Mouse (Mus musculus) neural tube, embryonic 15.5 days (tissue): ENCODE results near the gene Tmem11. TPM values are rescaled to one million over a fixed set of nuclear protein-coding genes. Genes with fewer than 3 reads are reported as not detected.

Experiments used
- ATAC-seq: fragments of 200-750 bp; cut with Nextera tagmentation; 2 replicates; pipeline ENCODE4 v1.8.0; 2017; ENCODE audit warnings: mild to moderate bottlenecking, moderate TSS enrichment, moderate library complexity; ENCODE audit not compliant: low FRiP score
- H3K27ac ChIP-seq: fragments of 300-500 bp; sonication (generic); replicated peaks from 2 replicates; pipeline ENCODE4 v1.5.1; 2015; ENCODE audit warnings: mild to moderate bottlenecking, inconsistent platforms
- H3K27me3 ChIP-seq: fragments of 300-500 bp; sonication (generic); replicated peaks from 2 replicates; pipeline ENCODE4 v1.6.1; 2015; ENCODE audit warnings: inconsistent platforms
- H3K36me3 ChIP-seq: fragments of 300-500 bp; sonication (generic); 2 replicates; pipeline ENCODE4 v1.6.1; 2015; ENCODE audit warnings: inconsistent platforms
- H3K4me1 ChIP-seq: fragments of 300-500 bp; sonication (generic); 2 replicates; pipeline ENCODE4 v1.6.1; 2015; ENCODE audit warnings: inconsistent platforms
- H3K4me2 ChIP-seq: fragments of 300-500 bp; sonication (generic); 2 replicates; pipeline ENCODE4 v1.6.1; 2015; ENCODE audit warnings: inconsistent platforms, mild to moderate bottlenecking, moderate library complexity
- H3K4me3 ChIP-seq: fragments of 300-500 bp; sonication (generic); replicated peaks from 2 replicates; pipeline ENCODE4 v1.5.1; 2015; ENCODE audit warnings: mild to moderate bottlenecking, inconsistent platforms
- H3K9ac ChIP-seq: fragments of 300-500 bp; sonication (generic); replicated peaks from 2 replicates; pipeline ENCODE4 v1.6.1; 2015; ENCODE audit warnings: mild to moderate bottlenecking, inconsistent platforms
- H3K9me3 ChIP-seq: fragments of 300-500 bp; sonication (generic); replicated peaks from 2 replicates; pipeline ENCODE4 v1.6.1; 2016; ENCODE audit warnings: inconsistent platforms
- WGBS: fragments of 180-500 bp; shearing (Covaris S2); methylation state at CpG from one replicate; pipeline ENCODE4 v1.1.7; 2015; ENCODE audit warnings: mixed read lengths; 5-methylcytosine and 5-hydroxymethylcytosine counted together
- polyA plus RNA-seq: library from polyadenylated mRNA; unstranded; fragments of >200 nt; fragmentation: Nextera tagmentation; extraction: Ambion mirVana; gene quantifications from 2 replicates; pipeline ENCODE4 v1.2.1, GENCODE M21; 2015

Gene Tmem11
- polyA plus RNA-seq, 1 experiment from 2014 or later: 56.4 TPM

DNA sequence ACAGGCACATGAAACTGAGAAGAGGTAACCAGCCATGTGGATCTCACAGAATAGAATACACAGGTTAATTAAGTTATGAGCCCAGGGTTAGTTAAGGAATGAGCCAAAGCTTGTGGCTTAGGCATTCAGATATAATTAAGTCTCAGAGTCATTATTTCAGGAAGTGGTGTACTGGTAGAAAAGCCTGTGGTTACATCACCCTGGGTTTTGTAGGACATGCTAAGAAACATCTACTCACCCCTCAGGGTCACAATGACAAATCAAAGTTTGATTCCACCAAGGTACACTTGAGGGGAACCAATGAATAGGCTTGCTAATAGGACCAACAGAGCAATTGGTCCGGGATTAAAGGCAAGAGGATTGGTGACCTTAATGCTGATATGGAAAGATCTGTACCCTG is 52.4 kb downstream of the Tmem11 start:
- H3K27me3 ChIP-seq: no peaks in the 10 kb centered on the region
- no peak overlapping the region for H3K4me2 ChIP-seq
- H3K4me1 ChIP-seq: peaks cover 10% of the 10 kb centered on the region
- ATAC-seq: no peak
- 52% methylated on average over 1 of the region's 1 CpGs for WGBS
- H3K9ac ChIP-seq: no peak overlapping the region
- H3K4me3 ChIP-seq: no peak overlapping the region
- no peaks in the 10 kb centered on the region for H3K36me3 ChIP-seq
- H3K9me3 ChIP-seq: no peaks in the 10 kb centered on the region
- no peak overlapping the region for H3K27ac ChIP-seq

DNA sequence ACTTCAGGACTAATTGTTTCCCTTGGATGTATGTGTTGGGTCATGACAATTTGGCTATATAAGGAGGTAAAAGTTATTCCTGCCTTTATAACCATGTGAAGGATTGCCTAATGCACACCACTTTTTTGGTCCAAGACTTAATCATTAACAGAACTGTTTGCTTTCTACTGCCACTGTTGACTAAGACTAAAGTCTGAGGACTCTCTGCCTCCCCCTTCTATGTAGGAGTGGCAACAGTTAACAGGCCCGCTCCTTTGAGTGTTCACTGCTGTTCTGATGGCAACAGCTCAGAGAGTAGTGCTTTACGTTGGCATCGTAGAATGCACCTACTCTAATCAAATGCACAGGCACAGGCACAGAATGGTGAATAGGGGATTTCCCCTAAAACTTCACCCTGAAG is 53.9 kb downstream of the Tmem11 start:
- H3K4me3 ChIP-seq: no peak overlapping the region
- WGBS: 83% methylated on average over 3 of the region's 3 CpGs
- H3K36me3 ChIP-seq: no peaks in the 10 kb centered on the region
- no peak overlapping the region for H3K27ac ChIP-seq
- H3K9me3 ChIP-seq: no peaks in the 10 kb centered on the region
- no peak overlapping the region for H3K4me2 ChIP-seq
- 0 out of 2 replicates have a peak, but pooled peaks cover 2% of the 10 kb centered on the region for H3K4me1 ChIP-seq
- no peak overlapping the region for H3K9ac ChIP-seq
- no peak for ATAC-seq
- H3K27me3 ChIP-seq: no peaks in the 10 kb centered on the region

DNA sequence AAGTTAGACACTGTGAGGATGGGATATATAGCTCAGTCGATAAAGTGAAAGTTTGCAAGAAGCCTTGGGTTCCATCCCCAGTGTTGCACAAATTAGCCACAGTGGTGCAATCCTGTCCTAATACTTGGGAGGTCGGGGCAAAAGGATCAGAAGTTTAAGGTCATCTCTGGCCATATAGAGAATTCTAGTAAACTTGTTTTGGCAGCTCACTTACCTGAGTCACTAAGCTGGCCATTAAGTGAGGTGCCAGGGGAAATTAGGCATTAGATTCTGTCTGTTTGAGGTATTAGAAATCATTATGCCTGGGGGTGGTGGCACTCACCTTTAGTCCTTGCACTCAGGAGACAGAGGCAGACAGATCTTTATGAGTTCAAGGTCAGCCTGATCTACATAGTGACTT is 55.3 kb downstream of the Tmem11 start:
- Histone ChIP-seq H3K4me3 (no peak overlapping the region), H3K36me3 (no peaks in the 10 kb centered on the region), H3K27me3 (no peaks in the 10 kb centered on the region), H3K4me1 (no peaks in the 10 kb centered on the region), H3K9me3 (no peaks in the 10 kb centered on the region), H3K4me2 (no peak overlapping the region), H3K9ac (no peak overlapping the region), H3K27ac (no peak overlapping the region)
- ATAC-seq: no peak
- 70% methylated on average over 2 of the region's 2 CpGs for WGBS

DNA sequence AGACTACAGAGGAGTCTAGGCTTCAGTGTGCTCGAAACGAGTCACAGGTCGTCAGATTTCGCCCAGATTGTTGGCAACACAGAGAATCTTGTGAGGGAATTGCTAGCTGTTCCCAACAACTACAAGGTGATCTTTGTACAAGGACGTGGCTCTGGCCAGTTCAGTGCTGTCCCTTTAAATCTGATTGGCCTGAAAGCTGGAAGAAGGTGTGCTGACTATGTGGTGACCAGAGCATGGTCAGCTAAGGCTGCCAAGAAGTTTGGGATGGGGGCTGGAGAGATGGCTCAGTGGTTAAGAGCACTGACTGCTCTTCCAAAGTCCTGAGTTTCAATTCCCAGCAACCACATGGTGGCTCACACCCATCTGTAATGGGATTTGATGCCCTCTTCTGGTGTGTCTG is 62.7 kb downstream of the Tmem11 start:
- Histone ChIP-seq H3K4me3 (no peak overlapping the region), H3K9ac (no peak overlapping the region), H3K9me3 (no peaks in the 10 kb centered on the region), H3K4me2 (no peak overlapping the region), H3K4me1 (0 out of 2 replicates have a peak, but pooled peaks cover under 1% of the 10 kb centered on the region), H3K27ac (no peak overlapping the region), H3K27me3 (no peaks in the 10 kb centered on the region), H3K36me3 (no peaks in the 10 kb centered on the region)
- WGBS: 71% methylated on average over 5 of the region's 5 CpGs
- ATAC-seq: no peak

Other genes with a start within 250 kb of the Tmem11 start
- 35.0 and 36.4 TPM in 2 replicates for gene Llgl1, start 179.5 kb downstream of the Tmem11 start, polyA plus RNA-seq
- 68.3 and 73.6 TPM in 2 replicates for gene Flii, start 152.0 kb downstream of the Tmem11 start, polyA plus RNA-seq
- 23.1 and 25.3 TPM in 2 replicates for gene Mief2, start 150.9 kb downstream of the Tmem11 start, polyA plus RNA-seq
- 6.7 and 8.6 TPM in 2 replicates for gene Top3a, start 101.9 kb downstream of the Tmem11 start, polyA plus RNA-seq
- 4.8 and 5.2 TPM in 2 replicates for gene Smcr8, start 101.7 kb downstream of the Tmem11 start, polyA plus RNA-seq
- gene Shmt1, start 67.6 kb downstream of the Tmem11 start, polyA plus RNA-seq: 5.5 and 25.9 TPM in 2 replicates
- 37.8 and 38.4 TPM in 2 replicates for gene Dhrs7b, start 48.6 kb downstream of the Tmem11 start, polyA plus RNA-seq
- gene Natd1, start 35.5 kb upstream of the Tmem11 start, polyA plus RNA-seq: 23.6 and 23.9 TPM in 2 replicates
- 30.4 and 47.4 TPM in 2 replicates for gene Map2k3, start 52.8 kb upstream of the Tmem11 start, polyA plus RNA-seq
- 3.2 and 3.8 TPM in 2 replicates for gene Kcnj12, start 143.3 kb upstream of the Tmem11 start, polyA plus RNA-seq
- 1.2 and 3.7 TPM in 2 replicates for gene Tnfrsf13b, start 247.5 kb upstream of the Tmem11 start, polyA plus RNA-seq